Mouse (Mus musculus) kidney, postnatal 0 days (tissue): Measurements from ENCODE around the gene Kcnn3. TPM values are rescaled to one million over a fixed set of nuclear protein-coding genes. Genes with fewer than 3 reads are reported as not detected.

Source experiments
- ATAC-seq: fragments of 200-750 bp; cut with Nextera tagmentation; replicated peaks from 2 replicates; pipeline ENCODE4 v1.8.0; 2017; ENCODE audit warnings: low read depth, moderate number of reproducible peaks, moderate TSS enrichment, moderate library complexity; ENCODE audit not compliant: low FRiP score
- DNase-seq: peaks from one replicate; pipeline ENCODE4 v3.0.0-alpha.2; 2016; ENCODE audit warnings: low spot score
- H3K27ac ChIP-seq: fragments of 300-500 bp; sonication (generic); 2 replicates; pipeline ENCODE4 v1.5.1; 2014; ENCODE audit warnings: mild to moderate bottlenecking
- H3K27me3 ChIP-seq: fragments of 300-500 bp; sonication (generic); 2 replicates; pipeline ENCODE4 v1.6.1; 2014; ENCODE audit warnings: low read length, mixed read lengths; ENCODE audit not compliant: insufficient read depth
- H3K36me3 ChIP-seq: fragments of 300-500 bp; sonication (generic); 2 replicates; pipeline ENCODE4 v1.6.1; 2014; ENCODE audit warnings: low read length, mixed read lengths; ENCODE audit not compliant: insufficient read depth
- H3K4me1 ChIP-seq: fragments of 300-500 bp; sonication (generic); replicated peaks from 2 replicates; pipeline ENCODE4 v1.6.1; 2014; ENCODE audit warnings: antibody characterized with exemption, low read length, mixed read lengths; ENCODE audit not compliant: insufficient read depth
- H3K4me2 ChIP-seq: fragments of 300-500 bp; sonication (generic); 2 replicates; pipeline ENCODE4 v1.6.1; 2014; ENCODE audit warnings: mild to moderate bottlenecking, low read length, moderate library complexity, mixed read lengths
- H3K4me3 ChIP-seq: fragments of 300-500 bp; sonication (generic); replicated peaks from 2 replicates; pipeline ENCODE4 v1.5.1; 2014; ENCODE audit warnings: low read depth, low read length
- H3K9ac ChIP-seq: fragments of 300-500 bp; sonication (generic); 2 replicates; pipeline ENCODE4 v1.6.1; 2014; ENCODE audit warnings: low read depth, low read length
- H3K9me3 ChIP-seq: fragments of 300-500 bp; sonication (generic); replicated peaks from 2 replicates; pipeline ENCODE4 v1.6.1; 2016; ENCODE audit warnings: low read length, inconsistent platforms, mixed read lengths
- CTCF ChIP-seq: IDR thresholded peaks from 2 replicates; pipeline ENCODE4 v1.5.1; 2016; ENCODE audit warnings: antibody characterized with exemption, low read depth, mild to moderate bottlenecking, moderate library complexity
- WGBS: fragments of 180-500 bp; shearing (Covaris S2); extraction: QIAGEN DNeasy Blood & Tissue Kit; methylation state at CpG from one replicate; pipeline ENCODE4 v1.1.7; 2014; 5-methylcytosine and 5-hydroxymethylcytosine counted together
- polyA plus RNA-seq: library from polyadenylated mRNA; unstranded; fragments of >200 nt; fragmentation: Nextera tagmentation; extraction: Ambion mirVana; gene quantifications from 2 replicates; pipeline ENCODE4 v1.2.1, GENCODE M21; 2015

Kcnn3 gene
- polyA plus RNA-seq, 1 experiment from 2014 or later = 1.6 TPM

GRCm38 (mm10) chr3:89539740-89540370, 19.9 kb downstream of the Kcnn3 start:
- no peaks in the 10 kb centered on the region for H3K27me3 ChIP-seq
- H3K4me3 ChIP-seq = no peak overlapping the region
- no peak for DNase-seq
- 71% methylated on average over 9 of the region's 9 CpGs for WGBS
- H3K4me1 ChIP-seq = no peaks in the 10 kb centered on the region
- no peak for ATAC-seq
- no peaks in the 10 kb centered on the region for H3K9me3 ChIP-seq
- H3K27ac ChIP-seq = no peak overlapping the region
- H3K4me2 ChIP-seq = no peak overlapping the region
- TF ChIP-seq CTCF = no peak
- no peaks in the 10 kb centered on the region for H3K36me3 ChIP-seq
- no peak overlapping the region for H3K9ac ChIP-seq

GRCm38 (mm10) chr3:89540371-89540743, 20.4 kb downstream of the Kcnn3 start:
- Histone ChIP-seq H3K36me3 (no peaks in the 10 kb centered on the region), H3K4me2 (no peak overlapping the region), H3K9me3 (no peaks in the 10 kb centered on the region), H3K27ac (no peak overlapping the region), H3K4me3 (no peak overlapping the region), H3K4me1 (no peaks in the 10 kb centered on the region), H3K9ac (no peak overlapping the region), H3K27me3 (no peaks in the 10 kb centered on the region)
- no peak for ATAC-seq
- DNase-seq = no peak
- whole genome bisulfite sequencing = 80% methylated on average over 6 of the region's 6 CpGs
- TF ChIP-seq CTCF = no peak

DNA sequence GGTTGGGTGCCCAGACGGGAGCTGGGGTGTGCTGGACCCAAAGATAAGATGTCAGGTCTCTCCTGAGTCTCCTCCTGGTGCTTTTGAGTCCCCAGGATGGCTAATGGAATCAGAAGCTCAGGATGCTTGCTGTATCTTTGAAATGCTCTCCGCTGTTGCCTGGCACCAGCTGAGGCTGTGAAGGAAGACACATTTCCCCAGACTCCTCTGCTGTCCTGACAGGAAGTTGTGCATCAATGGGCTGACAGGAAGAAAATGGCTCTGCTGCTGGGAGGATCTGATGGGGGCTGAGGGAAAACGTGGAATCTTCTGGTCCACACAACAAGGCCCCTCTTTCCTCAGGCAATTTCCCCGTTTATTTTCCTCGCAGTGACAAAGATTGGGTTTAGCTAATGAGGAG, 27.0 kb downstream of the Kcnn3 start:
- DNase-seq = peak; percentile 40
- Histone ChIP-seq H3K27me3 (no peaks in the 10 kb centered on the region), H3K4me3 (no peak overlapping the region), H3K36me3 (no peaks in the 10 kb centered on the region), H3K9me3 (no peaks in the 10 kb centered on the region), H3K4me1 (no peaks in the 10 kb centered on the region), H3K9ac (no peak overlapping the region), H3K4me2 (no peak overlapping the region), H3K27ac (no peak overlapping the region)
- no peak for ATAC-seq
- WGBS = 30% methylated on average over 5 of the region's 5 CpGs
- no peak for TF ChIP-seq CTCF

- 71% methylated on average over 2 of the region's 2 CpGs for WGBS
- Histone ChIP-seq H3K36me3 (no peaks in the 10 kb centered on the region), H3K27ac (no peak overlapping the region), H3K9me3 (no peaks in the 10 kb centered on the region), H3K9ac (no peak overlapping the region), H3K4me2 (no peak overlapping the region), H3K4me3 (no peak overlapping the region), H3K27me3 (no peaks in the 10 kb centered on the region), H3K4me1 (no peaks in the 10 kb centered on the region)
- DNase-seq = no peak
- no peak for TF ChIP-seq CTCF
- ATAC-seq = no peak
Observed at GRCm38 (mm10) chr3:89548805-89549204, 28.8 kb downstream of the Kcnn3 start.

- no peaks in the 10 kb centered on the region for H3K9me3 ChIP-seq
- no peak for ATAC-seq
- 29% methylated on average over 4 of the region's 4 CpGs for WGBS
- H3K9ac ChIP-seq = no peak overlapping the region
- no peak overlapping the region for H3K4me2 ChIP-seq
- H3K27me3 ChIP-seq = no peaks in the 10 kb centered on the region
- no peaks in the 10 kb centered on the region for H3K4me1 ChIP-seq
- no peak overlapping the region for H3K27ac ChIP-seq
- H3K36me3 ChIP-seq = no peaks in the 10 kb centered on the region
- no peak for TF ChIP-seq CTCF
- peak; percentile 17 for DNase-seq
- no peak overlapping the region for H3K4me3 ChIP-seq
Observed at GRCm38 (mm10) chr3:89549488-89549887, 29.5 kb downstream of the Kcnn3 start.

DNA sequence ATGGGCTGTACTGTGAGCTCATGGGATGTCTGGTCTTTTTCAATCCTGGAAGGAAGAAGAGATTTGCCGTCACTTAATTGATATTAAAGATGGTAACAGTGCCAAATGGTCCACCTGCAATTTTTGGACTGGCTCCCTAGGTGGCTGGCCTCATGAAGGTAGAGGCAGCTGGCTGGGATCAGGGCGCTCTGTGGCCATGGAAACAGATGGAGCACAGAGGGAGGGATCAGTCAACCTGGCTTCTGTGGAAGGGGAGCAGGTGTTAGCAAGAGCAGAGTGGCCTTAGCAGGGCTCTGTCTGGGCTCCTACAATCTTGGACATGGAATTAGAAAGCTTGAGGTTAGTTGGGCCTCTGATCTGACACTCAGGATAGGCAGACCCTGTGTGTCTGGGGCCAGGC, 31.9 kb downstream of the Kcnn3 start:
- WGBS = 86% methylated on average over 2 of the region's 2 CpGs
- ATAC-seq = no peak

GRCm38 (mm10) chr3:89553432-89553831, 33.5 kb downstream of the Kcnn3 start:
- DNase-seq (no peak), ATAC-seq (no peak)
- no peak for TF ChIP-seq CTCF
- Histone ChIP-seq H3K36me3 (no peaks in the 10 kb centered on the region), H3K9ac (no peak overlapping the region), H3K9me3 (no peaks in the 10 kb centered on the region), H3K4me1 (no peaks in the 10 kb centered on the region), H3K4me2 (no peak overlapping the region), H3K27me3 (no peaks in the 10 kb centered on the region), H3K4me3 (no peak overlapping the region), H3K27ac (no peak overlapping the region)
- WGBS = 84% methylated on average over 8 of the region's 8 CpGs

More for the DNA sequence above, 31.9 kb downstream of the Kcnn3 start:
- H3K9me3 ChIP-seq = no peaks in the 10 kb centered on the region
- H3K4me2 ChIP-seq = no peak overlapping the region
- no peak for DNase-seq
- no peaks in the 10 kb centered on the region for H3K36me3 ChIP-seq
- no peak overlapping the region for H3K27ac ChIP-seq
- no peak for TF ChIP-seq CTCF
- H3K27me3 ChIP-seq = no peaks in the 10 kb centered on the region
- H3K4me3 ChIP-seq = no peak overlapping the region
- no peak overlapping the region for H3K9ac ChIP-seq
- H3K4me1 ChIP-seq = no peaks in the 10 kb centered on the region
